Mouse (Mus musculus) cortical plate, adult 2 months (tissue): ENCODE data around the gene Slc2a6. TPM values are rescaled to one million over a fixed set of nuclear protein-coding genes. Genes with fewer than 3 reads are reported as not detected.
A peak's percentile ranks its signal among the peaks of the same experiment; 100 is the strongest.

Experiments used
- H3K27ac ChIP-seq: fragments of 200-500 bp; 2 replicates; pipeline ENCODE4 v1.5.1; 2012; ENCODE audit warnings: low read length, control low read depth, inconsistent platforms; ENCODE audit not compliant: insufficient read depth
- H3K4me1 ChIP-seq: fragments of 200-500 bp; 2 replicates; pipeline ENCODE4 v1.6.1; 2011; ENCODE audit warnings: low read length; ENCODE audit not compliant: control insufficient read depth, insufficient read depth
- H3K4me3 ChIP-seq: fragments of 200-500 bp; 2 replicates; pipeline ENCODE4 v1.5.1; 2011; ENCODE audit warnings: mild to moderate bottlenecking, low read length, control low read depth; ENCODE audit not compliant: insufficient read depth
- CTCF ChIP-seq: fragments of 200-500 bp; IDR thresholded peaks from 2 replicates; pipeline ENCODE4 v1.5.1; 2011; ENCODE audit warnings: mild to moderate bottlenecking, control low read depth, low read length; ENCODE audit not compliant: insufficient read depth; ENCODE audit errors: extremely low read depth
- POLR2A ChIP-seq: fragments of 200-500 bp; IDR thresholded peaks from 2 replicates; pipeline ENCODE4 v1.6.1; 2011; ENCODE audit warnings: mild to moderate bottlenecking, low read length, control low read depth; ENCODE audit not compliant: insufficient read depth; ENCODE audit errors: extremely low read depth
- polyA plus RNA-seq: library from polyadenylated mRNA; depleted of rRNA; stranded (reverse); fragments of >200 nt; gene quantifications from 2 replicates; pipeline ENCODE4 v1.2.3, GENCODE M21; 2012; rRNA removed

Slc2a6 gene
- polyA plus RNA-seq = 43.2 and 46.6 TPM in 2 replicates

- H3K27ac ChIP-seq = no peak within 1 kb of the TSS
- H3K4me3 ChIP-seq = peak within 1 kb of the TSS; percentile 58
- no peak for TF ChIP-seq CTCF
- TF ChIP-seq POLR2A = peak; percentile 90
- 0 out of 2 replicates have a peak, but pooled peaks cover 2% of the 10 kb centered on the region for H3K4me1 ChIP-seq
Measured at GRCm38 (mm10) chr2:27027618-27028436, at the start of gene Slc2a6. TSS of gene Slc2a6 (minus strand) at chr2:27027998.

DNA sequence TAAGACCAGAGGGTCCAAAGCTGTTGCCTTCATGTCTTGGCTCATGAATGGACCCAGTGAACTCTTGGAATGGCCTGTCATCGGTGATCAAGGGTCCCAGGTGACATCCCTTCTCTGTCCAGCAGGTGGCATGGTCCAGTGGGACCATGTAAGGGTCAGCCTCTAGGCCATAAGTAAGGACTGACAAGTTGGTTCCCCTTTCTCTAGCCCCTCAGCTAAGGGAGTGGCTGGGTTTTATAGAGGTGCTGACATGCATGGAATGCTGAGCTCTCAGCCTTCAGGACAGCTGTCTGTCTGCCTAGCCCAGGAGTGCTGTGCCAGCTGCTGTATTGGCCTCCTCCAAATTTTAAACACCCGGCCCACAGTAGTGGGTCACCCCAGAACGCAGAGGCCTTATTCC, 47.7 kb upstream of the Slc2a6 start:
- Histone ChIP-seq H3K4me1 (peaks cover 7% of the 10 kb centered on the region), H3K4me3 (no peak overlapping the region), H3K27ac (no peak overlapping the region)
- peak; percentile 57 for TF ChIP-seq CTCF
- TF ChIP-seq POLR2A = no peak

DNA sequence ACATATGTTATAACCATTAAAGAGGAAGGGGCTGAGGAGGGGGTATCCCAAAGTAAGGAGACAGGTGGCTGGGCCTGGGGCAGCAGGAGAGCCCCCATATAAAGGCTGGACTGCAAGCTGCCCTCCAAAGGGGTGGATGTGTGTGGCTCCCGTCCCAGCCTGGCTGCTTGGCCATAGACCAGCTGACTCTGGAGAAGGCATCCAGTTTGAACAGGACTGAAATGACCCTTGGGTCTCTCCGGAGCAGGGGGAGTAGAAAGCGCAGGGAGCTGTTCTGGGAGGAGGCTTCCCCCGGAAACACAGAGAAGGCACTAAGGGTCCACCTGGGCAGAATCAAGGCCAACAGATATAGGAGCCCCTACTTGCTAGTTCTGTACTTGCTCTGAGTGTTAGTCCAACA, 47.0 kb upstream of the Slc2a6 start:
- H3K27ac ChIP-seq = no peak overlapping the region
- H3K4me3 ChIP-seq = no peak overlapping the region
- H3K4me1 ChIP-seq = peaks cover 8% of the 10 kb centered on the region
- TF ChIP-seq CTCF = no peak
- TF ChIP-seq POLR2A = no peak

- Histone ChIP-seq H3K4me1 (peaks cover 4% of the 10 kb centered on the region), H3K27ac (no peak overlapping the region), H3K4me3 (no peak overlapping the region)
- TF ChIP-seq POLR2A = no peak
- no peak for TF ChIP-seq CTCF
Measured at GRCm38 (mm10) chr2:27073407-27073806, 45.6 kb upstream of the Slc2a6 start.

DNA sequence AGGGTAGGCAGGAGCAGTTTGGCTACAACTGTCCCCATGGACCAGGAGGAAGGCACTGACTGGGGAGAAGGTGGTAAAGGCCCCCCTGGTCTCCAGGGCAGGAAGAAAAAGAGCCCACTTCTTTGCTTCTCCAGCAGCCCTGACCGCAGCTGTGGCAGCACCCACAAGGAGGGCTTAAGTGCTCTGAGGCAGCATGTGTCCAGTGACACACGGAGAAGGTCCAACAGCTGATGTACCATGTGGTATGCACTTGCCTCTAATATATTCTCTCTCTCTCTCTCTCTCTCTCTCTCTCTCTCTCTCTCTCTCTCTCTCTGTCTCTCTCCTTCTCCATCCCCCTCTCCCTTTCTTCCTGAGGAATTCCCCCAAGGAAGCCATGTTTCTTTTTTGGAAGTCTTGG, 44.2 kb upstream of the Slc2a6 start, which contains the start of gene Mymk:
Mymk (minus strand) TSS at position 202 of the 400 bp plus-strand sequence.
- no peak within 1 kb of the TSS for H3K4me3 ChIP-seq
- peaks cover 4% of the 10 kb centered on the region for H3K4me1 ChIP-seq
- no peak within 1 kb of the TSS for H3K27ac ChIP-seq
- TF ChIP-seq POLR2A = no peak
- TF ChIP-seq CTCF = no peak

GRCm38 (mm10) chr2:27071137-27071536, 43.3 kb upstream of the Slc2a6 start:
- Histone ChIP-seq H3K4me3 (no peak overlapping the region), H3K4me1 (peaks cover 4% of the 10 kb centered on the region), H3K27ac (no peak overlapping the region)
- TF ChIP-seq POLR2A (no peak), CTCF (no peak)

DNA sequence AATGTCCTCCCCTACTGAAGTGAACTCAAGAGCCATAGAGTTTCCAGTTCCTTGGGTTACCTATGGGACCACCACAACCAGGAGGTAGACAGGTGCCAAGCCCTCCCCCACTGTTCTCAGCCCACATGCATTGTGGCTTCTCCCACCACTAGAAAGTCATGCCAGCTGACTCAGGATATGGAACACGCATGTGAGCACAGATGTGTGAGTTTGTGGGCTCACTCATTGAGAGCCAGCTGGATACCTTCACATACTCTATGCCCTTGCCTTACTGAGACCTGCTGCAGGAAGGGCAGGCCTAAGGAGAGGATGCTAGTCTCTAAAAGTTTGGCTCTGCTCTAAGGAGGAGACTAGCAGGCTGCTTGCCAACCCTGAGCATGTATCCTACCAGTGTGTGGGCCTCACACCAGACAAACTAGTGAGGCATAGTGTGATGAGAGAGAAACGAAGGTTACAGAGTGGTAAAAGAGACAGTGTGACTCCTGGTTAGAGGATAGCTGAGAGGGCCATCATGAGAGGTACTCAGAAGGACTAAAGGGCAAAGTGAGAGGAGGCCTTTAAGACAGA, 42.5 kb upstream of the Slc2a6 start:
- Histone ChIP-seq H3K27ac (no peak overlapping the region), H3K4me1 (peaks cover 4% of the 10 kb centered on the region), H3K4me3 (no peak overlapping the region)
- TF ChIP-seq CTCF (no peak), POLR2A (no peak)

- Histone ChIP-seq H3K27ac (no peak overlapping the region), H3K4me1 (peaks cover 4% of the 10 kb centered on the region), H3K4me3 (no peak overlapping the region)
- TF ChIP-seq CTCF (no peak), POLR2A (no peak)
Measured at GRCm38 (mm10) chr2:27069646-27070045, 41.8 kb upstream of the Slc2a6 start.

DNA sequence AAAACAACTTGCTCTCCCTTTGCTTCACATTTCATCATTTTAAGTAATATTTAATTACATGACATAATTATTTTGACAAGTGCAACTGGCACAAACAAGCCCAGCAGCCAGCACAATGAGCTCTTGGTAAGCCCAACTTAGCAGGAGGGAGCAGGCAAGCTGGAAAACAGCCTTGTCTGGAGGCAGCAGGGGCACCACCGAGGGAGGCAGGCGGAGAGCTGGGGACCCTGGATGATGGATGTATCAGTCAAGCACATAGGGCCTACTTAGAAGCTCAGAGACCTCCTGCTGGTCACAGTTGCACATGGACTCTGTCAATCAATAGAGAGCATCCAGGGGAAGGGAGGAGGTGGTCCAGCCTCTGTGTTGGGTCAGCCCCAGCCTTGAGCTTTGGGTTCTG, 40.2 kb upstream of the Slc2a6 start:
- Histone ChIP-seq H3K4me1 (peaks cover 4% of the 10 kb centered on the region), H3K4me3 (no peak overlapping the region), H3K27ac (no peak overlapping the region)
- no peak for TF ChIP-seq POLR2A
- no peak for TF ChIP-seq CTCF

DNA sequence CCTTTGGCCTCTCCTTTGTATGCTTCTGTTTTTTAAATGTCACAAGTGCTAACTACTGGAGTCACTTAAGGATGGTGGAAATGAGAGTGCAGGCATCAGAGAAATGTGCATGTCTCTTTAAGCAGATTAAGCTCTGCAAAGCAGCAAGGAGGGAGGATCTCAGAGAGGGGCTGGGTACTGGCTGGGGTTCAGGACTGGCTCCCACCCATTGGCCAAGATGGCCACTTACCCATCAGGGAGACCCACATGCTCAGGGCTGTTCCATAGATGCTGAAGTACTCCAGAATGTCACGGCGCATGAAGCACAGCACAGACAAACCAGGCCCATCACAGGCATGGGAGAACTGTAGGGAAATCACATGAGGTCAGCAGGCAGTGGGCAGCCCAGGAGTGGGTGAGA, 39.3 kb upstream of the Slc2a6 start:
- Histone ChIP-seq H3K4me3 (no peak overlapping the region), H3K4me1 (peaks cover 4% of the 10 kb centered on the region), H3K27ac (no peak overlapping the region)
- no peak for TF ChIP-seq POLR2A
- TF ChIP-seq CTCF = no peak
